Mouse (Mus musculus) heart, embryonic 10.5 days (tissue): ENCODE measurements at regions not wholly inside any gene's neighbourhood (a gene's known extent, or its start where the extent isn't known, plus 50 kb on each side); places are given as distances from the start of the nearest gene placed in this dataset.

Experiments
- DNase-seq: peaks from one replicate; pipeline ENCODE4 v3.0.0-alpha.2; 2017; ENCODE audit warnings: low spot score
- H3K27ac ChIP-seq: fragments of 300-500 bp; sonication (generic); 2 replicates; pipeline ENCODE4 v1.5.1; 2016; ENCODE audit warnings: mild to moderate bottlenecking
- H3K27me3 ChIP-seq: fragments of 300-500 bp; sonication (generic); 2 replicates; pipeline ENCODE4 v1.6.1; 2016; ENCODE audit warnings: mild to moderate bottlenecking; ENCODE audit not compliant: poor library complexity, insufficient read depth, severe bottlenecking
- H3K36me3 ChIP-seq: fragments of 300-500 bp; sonication (generic); 2 replicates; pipeline ENCODE4 v1.6.1; 2016; ENCODE audit warnings: mild to moderate bottlenecking, moderate library complexity
- H3K4me1 ChIP-seq: fragments of 300-500 bp; sonication (generic); 2 replicates; pipeline ENCODE4 v1.6.1; 2016; ENCODE audit warnings: mild to moderate bottlenecking
- H3K4me3 ChIP-seq: fragments of 300-500 bp; sonication (generic); 2 replicates; pipeline ENCODE4 v1.5.1; 2016; ENCODE audit warnings: mild to moderate bottlenecking, moderate library complexity
- H3K9me3 ChIP-seq: fragments of 300-500 bp; sonication (generic); 2 replicates; pipeline ENCODE4 v1.6.1; 2016; ENCODE audit warnings: mild to moderate bottlenecking, moderate library complexity
- WGBS: fragments of 180-500 bp; shearing (Covaris S2); methylation state at CpG from one replicate; pipeline ENCODE4 v1.1.7; 2016; 5-methylcytosine and 5-hydroxymethylcytosine counted together

- peak overlapping the region; percentile 17; the same call in 1 of the 2 replicates for H3K27ac ChIP-seq
- H3K4me3 ChIP-seq, result no peak overlapping the region
- H3K27me3 ChIP-seq, result no peaks in the 10 kb centered on the region
- H3K4me1 ChIP-seq, result peaks cover 48% of the 10 kb centered on the region
- no peaks in the 10 kb centered on the region for H3K36me3 ChIP-seq
- no peaks in the 10 kb centered on the region for H3K9me3 ChIP-seq
- peak; percentile 48 for DNase-seq
- 23% methylated on average over 3 of the region's 3 CpGs for WGBS
These were observed 178.1 kb downstream of the Gm19410 start for GRCm38 (mm10) chr8:35943686-35944085.

- no peak overlapping the region for H3K4me3 ChIP-seq
- peaks cover 53% of the 10 kb centered on the region for H3K4me1 ChIP-seq
- H3K9me3 ChIP-seq, result no peaks in the 10 kb centered on the region
- 71% methylated on average over 4 of the region's 4 CpGs for WGBS
- H3K27ac ChIP-seq, result peak overlapping the region; percentile 17; the same call in 1 of the 2 replicates
- H3K36me3 ChIP-seq, result no peaks in the 10 kb centered on the region
- no peaks in the 10 kb centered on the region for H3K27me3 ChIP-seq
- DNase-seq, result peak; percentile 66
These were observed 178.9 kb downstream of the Gm19410 start for GRCm38 (mm10) chr8:35944461-35944860.

GRCm38 (mm10) chr8:35946539-35946940 lies 180.9 kb downstream of the Gm19410 start:
- H3K4me1 ChIP-seq, result peaks cover 53% of the 10 kb centered on the region
- H3K36me3 ChIP-seq, result no peaks in the 10 kb centered on the region
- WGBS, result 15% methylated on average over 1 of the region's 1 CpGs
- no peaks in the 10 kb centered on the region for H3K27me3 ChIP-seq
- no peaks in the 10 kb centered on the region for H3K9me3 ChIP-seq
- H3K4me3 ChIP-seq, result no peak overlapping the region
- no peak for DNase-seq
- peak overlapping the region; percentile 62; the same call in 1 of the 2 replicates for H3K27ac ChIP-seq

GRCm38 (mm10) chr8:35948146-35948545 lies 182.6 kb downstream of the Gm19410 start:
- H3K27me3 ChIP-seq, result no peaks in the 10 kb centered on the region
- H3K4me3 ChIP-seq, result no peak overlapping the region
- H3K4me1 ChIP-seq, result peaks cover 42% of the 10 kb centered on the region
- 81% methylated on average over 2 of the region's 2 CpGs for WGBS
- H3K27ac ChIP-seq, result 0 out of 2 replicates have a peak overlapping the region, but pooled peaks have one; percentile 23
- no peaks in the 10 kb centered on the region for H3K36me3 ChIP-seq
- H3K9me3 ChIP-seq, result no peaks in the 10 kb centered on the region
- DNase-seq, result no peak

- Histone ChIP-seq H3K27ac (no peak overlapping the region), H3K27me3 (no peaks in the 10 kb centered on the region)
- 44% methylated on average over 9 of the region's 9 CpGs for WGBS
These were observed 183.2 kb downstream of the Gm19410 start for GRCm38 (mm10) chr8:35948751-35949183.

GRCm38 (mm10) chr8:35955506-35955905 lies 189.9 kb downstream of the Gm19410 start:
- Histone ChIP-seq H3K4me1 (peaks cover 30% of the 10 kb centered on the region), H3K36me3 (no peaks in the 10 kb centered on the region), H3K27ac (no peak overlapping the region), H3K9me3 (no peaks in the 10 kb centered on the region), H3K4me3 (no peak overlapping the region), H3K27me3 (no peaks in the 10 kb centered on the region)
- 42% methylated on average over 2 of the region's 2 CpGs for WGBS
- no peak for DNase-seq

More at GRCm38 (mm10) chr8:35948751-35949183, 183.2 kb downstream of the Gm19410 start:
- no peaks in the 10 kb centered on the region for H3K36me3 ChIP-seq
- H3K4me3 ChIP-seq, result no peak overlapping the region
- no peak for DNase-seq
- H3K9me3 ChIP-seq, result no peaks in the 10 kb centered on the region
- peaks cover 36% of the 10 kb centered on the region for H3K4me1 ChIP-seq

GRCm38 (mm10) chr8:35956319-35956718 lies 190.7 kb downstream of the Gm19410 start:
- DNase-seq, result no peak
- no peak overlapping the region for H3K27ac ChIP-seq
- H3K9me3 ChIP-seq, result no peaks in the 10 kb centered on the region
- 62% methylated on average over 2 of the region's 2 CpGs for WGBS
- H3K36me3 ChIP-seq, result no peaks in the 10 kb centered on the region
- H3K27me3 ChIP-seq, result no peaks in the 10 kb centered on the region
- peaks cover 38% of the 10 kb centered on the region for H3K4me1 ChIP-seq
- H3K4me3 ChIP-seq, result no peak overlapping the region

- Histone ChIP-seq H3K27me3 (no peaks in the 10 kb centered on the region), H3K36me3 (no peaks in the 10 kb centered on the region), H3K27ac (no peak overlapping the region), H3K4me1 (peaks cover 46% of the 10 kb centered on the region), H3K9me3 (no peaks in the 10 kb centered on the region), H3K4me3 (no peak overlapping the region)
- no peak for DNase-seq
- 60% methylated on average over 4 of the region's 4 CpGs for WGBS
These were observed 193.6 kb downstream of the Gm19410 start for GRCm38 (mm10) chr8:35959201-35959600.

- WGBS, result 31% methylated on average over 9 of the region's 9 CpGs
- Histone ChIP-seq H3K36me3 (no peaks in the 10 kb centered on the region), H3K9me3 (no peaks in the 10 kb centered on the region), H3K4me1 (peaks cover 49% of the 10 kb centered on the region), H3K27ac (peak overlapping the region; percentile 19; the same call in 1 of the 2 replicates), H3K4me3 (no peak overlapping the region), H3K27me3 (no peaks in the 10 kb centered on the region)
- no peak for DNase-seq
These were observed 195.5 kb downstream of the Gm19410 start for GRCm38 (mm10) chr8:35960867-35961614.

- DNase-seq, result no peak
- H3K4me1 ChIP-seq, result peaks cover 42% of the 10 kb centered on the region
- no peak overlapping the region for H3K4me3 ChIP-seq
- H3K9me3 ChIP-seq, result no peaks in the 10 kb centered on the region
- H3K27me3 ChIP-seq, result no peaks in the 10 kb centered on the region
- WGBS, result 65% methylated on average over 20 of the region's 20 CpGs
- peak overlapping the region; percentile 19; the same call in 1 of the 2 replicates for H3K27ac ChIP-seq
- no peaks in the 10 kb centered on the region for H3K36me3 ChIP-seq
These were observed 196.1 kb downstream of the Gm19410 start for GRCm38 (mm10) chr8:35961615-35962220.

GRCm38 (mm10) chr8:35964932-35965331 lies 199.3 kb downstream of the Gm19410 start:
- Histone ChIP-seq H3K36me3 (no peaks in the 10 kb centered on the region), H3K4me3 (no peak overlapping the region), H3K9me3 (no peaks in the 10 kb centered on the region), H3K4me1 (peaks cover 29% of the 10 kb centered on the region), H3K27me3 (no peaks in the 10 kb centered on the region), H3K27ac (peak overlapping the region; percentile 80)
- WGBS, result 15% methylated on average over 1 of the region's 1 CpGs
- no peak for DNase-seq

GRCm38 (mm10) chr8:35968341-35968740 lies 202.8 kb downstream of the Gm19410 start:
- DNase-seq, result no peak
- Histone ChIP-seq H3K4me1 (peaks cover 16% of the 10 kb centered on the region), H3K27me3 (no peaks in the 10 kb centered on the region), H3K27ac (no peak overlapping the region), H3K9me3 (no peaks in the 10 kb centered on the region), H3K4me3 (no peak overlapping the region), H3K36me3 (no peaks in the 10 kb centered on the region)
- 77% methylated on average over 9 of the region's 9 CpGs for WGBS

- no peak overlapping the region for H3K27ac ChIP-seq
- H3K4me3 ChIP-seq, result no peak overlapping the region
- H3K27me3 ChIP-seq, result no peaks in the 10 kb centered on the region
- 0 out of 2 replicates have a peak, but pooled peaks cover 4% of the 10 kb centered on the region for H3K4me1 ChIP-seq
- H3K9me3 ChIP-seq, result no peaks in the 10 kb centered on the region
- 77% methylated on average over 7 of the region's 7 CpGs for WGBS
- DNase-seq, result no peak
- no peaks in the 10 kb centered on the region for H3K36me3 ChIP-seq
These were observed 205.5 kb downstream of the Gm19410 start for GRCm38 (mm10) chr8:35971082-35971481.
